Mouse (Mus musculus) thymus, adult 2 months (tissue): ENCODE measurements around the gene Paf1. TPM values are rescaled to one million over a fixed set of nuclear protein-coding genes. Genes with fewer than 3 reads are reported as not detected.

Source experiments
- DNase-seq: peaks from one replicate; pipeline ENCODE4 v3.0.0; 2021
- H3K27ac ChIP-seq: fragments of 200-500 bp; 2 replicates; pipeline ENCODE4 v1.5.1; 2012; ENCODE audit warnings: low read length, control low read depth; ENCODE audit not compliant: control insufficient read depth, insufficient read depth
- H3K27me3 ChIP-seq: fragments of 200-500 bp; 2 replicates; pipeline ENCODE4 v1.6.1; 2012; ENCODE audit warnings: mild to moderate bottlenecking, low read length, moderate library complexity, mixed read lengths; ENCODE audit not compliant: control insufficient read depth, insufficient read depth
- H3K36me3 ChIP-seq: fragments of 200-500 bp; 2 replicates; pipeline ENCODE4 v1.6.1; 2012; ENCODE audit warnings: mild to moderate bottlenecking, low read length, moderate library complexity; ENCODE audit not compliant: control insufficient read depth, insufficient read depth
- H3K4me1 ChIP-seq: fragments of 200-500 bp; replicated peaks from 2 replicates; pipeline ENCODE4 v1.6.1; 2012; ENCODE audit warnings: low read length; ENCODE audit not compliant: control insufficient read depth, insufficient read depth
- H3K4me3 ChIP-seq: fragments of 200-500 bp; 2 replicates; pipeline ENCODE4 v1.5.1; 2012; ENCODE audit warnings: mild to moderate bottlenecking, low read length, control low read depth, moderate library complexity; ENCODE audit not compliant: control insufficient read depth, insufficient read depth
- CTCF ChIP-seq: fragments of 200-500 bp; IDR thresholded peaks from 2 replicates; pipeline ENCODE4 v1.5.1; 2012; ENCODE audit warnings: mild to moderate bottlenecking, control low read depth, low read length, moderate library complexity, borderline replicate concordance; ENCODE audit not compliant: control insufficient read depth, poor library complexity, insufficient read depth; ENCODE audit errors: extremely low read depth
- POLR2A ChIP-seq: fragments of 200-500 bp; IDR thresholded peaks from 2 replicates; pipeline ENCODE4 v1.6.1; 2012; ENCODE audit warnings: mild to moderate bottlenecking, low read length, control low read depth, moderate library complexity; ENCODE audit not compliant: control insufficient read depth, poor library complexity, insufficient read depth; ENCODE audit errors: extremely low read depth
- WGBS: fragments of 180-500 bp; shearing (Covaris S2); methylation state at CpG from one replicate; pipeline ENCODE4 v1.1.7; 2018; 5-methylcytosine and 5-hydroxymethylcytosine counted together
- polyA plus RNA-seq: library from polyadenylated mRNA; depleted of rRNA; stranded (reverse); fragments of >200 nt; gene quantifications from 2 replicates; pipeline ENCODE4 v1.2.3, GENCODE M21; 2012

Paf1 gene
- polyA plus RNA-seq, 1 experiment = 146 TPM

DNA sequence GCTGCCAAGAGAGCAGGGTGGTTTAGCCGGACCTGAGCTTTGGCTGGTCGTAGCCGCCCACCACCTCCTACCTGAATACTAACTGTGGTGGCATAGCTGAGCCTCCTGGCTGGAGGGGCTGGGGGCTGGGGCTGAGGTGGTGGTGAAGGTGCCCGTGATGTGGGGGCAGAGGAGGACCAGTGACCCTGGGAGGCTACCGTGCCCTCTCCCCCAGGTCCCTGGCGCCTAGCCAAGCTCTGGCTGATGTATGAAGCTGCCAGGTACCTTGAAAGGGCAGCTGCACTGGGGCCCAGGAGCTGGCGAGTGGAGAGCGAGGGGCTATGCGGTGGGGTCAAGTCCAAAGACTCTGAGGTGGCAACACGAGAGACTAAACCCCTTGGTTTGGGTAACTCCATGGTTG is 32.9 kb upstream of the Paf1 start:
- peaks cover 6% of the 10 kb centered on the region for H3K4me1 ChIP-seq
- H3K4me3 ChIP-seq = no peak overlapping the region
- no peak for DNase-seq
- no peaks in the 10 kb centered on the region for H3K27me3 ChIP-seq
- TF ChIP-seq POLR2A (no peak), CTCF (no peak)
- no peak overlapping the region for H3K27ac ChIP-seq
- WGBS = 98% methylated on average over 10 of the region's 10 CpGs
- peaks cover 39% of the 10 kb centered on the region for H3K36me3 ChIP-seq

DNA sequence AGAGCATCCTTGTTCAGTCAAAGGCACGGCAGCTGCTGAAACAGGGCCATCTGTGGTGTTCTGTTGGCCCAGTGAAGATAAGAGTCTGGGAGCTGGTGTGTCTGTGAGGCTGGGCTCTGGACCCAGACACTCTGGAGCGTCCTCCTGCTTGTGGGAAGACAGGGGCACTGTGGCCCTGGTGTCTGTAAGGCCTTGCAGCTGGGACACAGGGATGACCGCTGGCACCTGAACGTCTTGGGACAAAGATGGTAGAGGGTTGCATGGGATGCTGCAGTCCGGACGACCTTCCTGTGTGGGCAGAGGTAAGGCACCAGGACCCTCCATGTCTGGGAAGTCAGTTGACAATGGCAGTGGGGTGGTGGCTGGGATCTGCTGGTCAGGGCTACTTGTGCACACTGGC is 32.5 kb upstream of the Paf1 start:
- no peak for DNase-seq
- WGBS = 99% methylated on average over 6 of the region's 6 CpGs
- TF ChIP-seq POLR2A = no peak
- TF ChIP-seq CTCF = no peak
- H3K4me1 ChIP-seq = peaks cover 3% of the 10 kb centered on the region
- peaks cover 43% of the 10 kb centered on the region for H3K36me3 ChIP-seq
- H3K27me3 ChIP-seq = no peaks in the 10 kb centered on the region
- H3K4me3 ChIP-seq = no peak overlapping the region
- no peak overlapping the region for H3K27ac ChIP-seq

DNA sequence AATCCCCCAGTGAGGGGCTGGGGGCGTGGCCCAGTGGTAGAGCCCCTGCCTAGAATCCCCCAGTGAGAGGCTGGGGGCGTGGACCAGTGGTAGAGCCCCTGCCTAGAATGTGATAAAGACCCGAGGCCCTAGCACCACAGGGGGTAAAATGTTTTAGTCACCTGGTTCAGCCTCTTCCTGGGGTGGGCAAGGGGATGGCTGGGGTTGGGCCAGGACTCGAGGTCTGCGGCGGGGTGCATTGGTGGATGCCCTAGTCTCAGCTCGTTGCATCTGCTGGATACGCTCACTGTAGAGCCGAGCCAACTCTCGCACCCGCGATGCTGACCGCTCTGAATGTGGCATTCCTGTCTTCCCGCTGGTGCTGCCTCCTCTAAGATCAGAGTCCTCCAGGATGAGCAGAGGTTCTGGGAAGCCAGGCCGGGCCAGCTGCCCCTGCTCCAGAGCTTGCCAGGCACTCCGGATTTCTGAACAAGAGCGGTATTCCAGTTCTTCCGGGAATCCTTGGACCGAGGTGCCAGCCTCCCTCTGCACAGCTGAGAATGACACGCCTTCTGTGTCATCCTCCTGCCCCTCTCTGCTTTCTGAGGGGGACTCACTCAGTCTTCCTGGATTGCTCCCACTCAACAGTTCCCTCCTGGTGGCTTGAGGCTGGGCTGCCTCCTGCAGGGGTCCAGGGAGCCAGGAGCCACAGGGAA is 31.0 kb upstream of the Paf1 start:
- DNase-seq = no peak
- WGBS = 96% methylated on average over 20 of the region's 20 CpGs
- TF ChIP-seq POLR2A = no peak
- no peak for TF ChIP-seq CTCF
- Histone ChIP-seq H3K27ac (no peak overlapping the region), H3K4me3 (no peak overlapping the region), H3K4me1 (no peaks in the 10 kb centered on the region), H3K36me3 (peaks cover 48% of the 10 kb centered on the region), H3K27me3 (no peaks in the 10 kb centered on the region)

DNA sequence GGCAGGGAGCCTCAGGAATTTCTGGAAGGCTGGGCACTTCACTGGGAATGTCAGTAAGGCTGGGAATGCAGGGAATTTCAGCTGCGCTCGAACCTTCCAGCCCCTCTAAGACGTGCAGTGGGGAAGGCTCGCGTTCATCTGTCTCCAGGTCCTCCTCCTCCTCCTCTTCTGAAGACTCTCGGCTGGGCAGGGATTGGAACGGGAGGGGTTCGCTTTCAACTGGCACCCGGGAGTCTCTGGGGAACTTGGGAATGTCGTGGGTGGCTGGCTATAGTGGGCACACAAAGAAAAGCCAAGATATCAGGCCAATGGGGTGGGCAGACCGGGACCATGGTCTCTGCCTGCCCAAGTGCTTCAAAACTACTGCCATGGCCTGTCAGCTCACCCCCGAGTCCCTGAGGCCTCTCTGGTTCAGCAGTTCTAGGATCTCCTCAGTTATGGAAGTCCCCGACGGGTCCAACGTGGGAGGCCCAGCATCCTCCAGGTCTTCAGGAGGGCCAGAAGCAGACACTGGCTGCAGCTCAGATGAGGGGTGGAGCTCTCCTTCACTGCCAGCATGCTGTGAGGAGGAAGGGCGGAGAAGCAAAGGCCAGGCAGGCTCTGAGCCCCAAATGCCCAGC is 30.2 kb upstream of the Paf1 start:
- H3K27me3 ChIP-seq = no peaks in the 10 kb centered on the region
- H3K27ac ChIP-seq = no peak overlapping the region
- DNase-seq = no peak
- H3K36me3 ChIP-seq = peaks cover 55% of the 10 kb centered on the region
- no peaks in the 10 kb centered on the region for H3K4me1 ChIP-seq
- 93% methylated on average over 16 of the region's 16 CpGs for WGBS
- TF ChIP-seq CTCF (no peak), POLR2A (no peak)
- H3K4me3 ChIP-seq = no peak overlapping the region

DNA sequence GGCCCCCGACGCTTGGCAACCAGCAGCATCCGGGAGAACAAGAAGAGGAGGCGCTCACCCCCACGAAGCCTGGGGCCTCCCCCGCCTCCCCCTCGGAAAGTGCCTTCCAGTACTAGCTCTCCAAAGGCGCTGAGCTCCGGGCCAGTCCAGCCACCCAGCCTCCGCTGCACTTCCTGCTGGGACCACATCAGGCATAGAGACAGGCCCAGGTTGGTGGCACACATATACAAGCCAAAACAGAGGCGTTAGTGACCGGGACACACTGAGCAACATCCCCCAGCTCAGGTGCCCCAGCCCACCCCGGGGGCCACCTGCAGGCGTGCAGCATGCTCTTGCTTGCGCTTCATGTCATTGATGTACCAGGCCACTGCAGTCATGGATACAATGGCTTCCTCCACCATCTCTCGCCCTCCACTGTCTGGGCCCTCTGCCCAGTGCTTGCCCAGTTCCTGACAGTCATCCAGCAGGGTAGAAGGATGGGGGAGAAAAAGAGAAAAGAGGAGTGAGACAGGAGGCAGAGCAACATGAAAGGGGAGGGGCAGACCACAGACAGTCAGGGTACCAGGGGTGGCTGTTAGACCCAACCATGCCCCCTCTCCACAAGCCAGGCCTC is 25.0 kb upstream of the Paf1 start:
- Histone ChIP-seq H3K4me1 (peaks cover 20% of the 10 kb centered on the region), H3K4me3 (no peak overlapping the region), H3K27me3 (no peaks in the 10 kb centered on the region), H3K27ac (no peak overlapping the region), H3K36me3 (peaks cover 23% of the 10 kb centered on the region)
- TF ChIP-seq POLR2A = no peak
- no peak for TF ChIP-seq CTCF
- WGBS = 96% methylated on average over 16 of the region's 16 CpGs
- DNase-seq = no peak

DNA sequence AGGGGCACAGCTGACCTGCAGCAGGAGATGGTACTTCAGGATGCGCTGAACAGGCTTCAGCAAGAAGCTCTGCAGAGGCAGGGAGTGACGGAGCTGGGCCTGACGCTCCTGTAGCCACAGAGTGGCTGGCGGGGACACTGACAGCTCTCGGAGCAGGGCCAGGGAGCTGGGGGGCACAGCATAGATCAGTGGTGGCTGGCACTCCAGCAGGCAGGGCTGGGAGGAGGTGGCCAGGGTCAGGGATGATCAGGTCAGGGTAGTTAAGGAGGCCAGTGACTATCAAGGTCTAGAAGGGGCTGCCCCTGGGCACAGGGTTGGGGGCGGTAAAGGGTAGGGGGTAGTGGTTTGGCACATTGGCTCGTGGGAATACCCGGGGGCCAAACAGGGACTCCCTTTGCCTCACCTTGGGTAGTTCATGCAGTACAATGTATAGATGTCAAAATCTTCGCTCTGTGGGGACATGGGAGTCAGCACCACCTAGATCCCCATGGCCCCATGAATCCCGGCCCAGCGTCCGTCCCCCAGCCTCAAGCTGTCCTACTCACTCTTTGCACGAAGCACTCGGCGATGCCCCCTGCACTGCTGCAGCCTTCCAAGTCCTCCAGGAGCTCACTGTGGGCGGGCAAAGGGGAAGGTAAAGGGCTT is 24.4 kb upstream of the Paf1 start:
- 96% methylated on average over 16 of the region's 16 CpGs for WGBS
- TF ChIP-seq CTCF (no peak), POLR2A (no peak)
- H3K4me3 ChIP-seq = no peak overlapping the region
- peaks cover 20% of the 10 kb centered on the region for H3K4me1 ChIP-seq
- no peaks in the 10 kb centered on the region for H3K27me3 ChIP-seq
- H3K27ac ChIP-seq = no peak overlapping the region
- peaks cover 22% of the 10 kb centered on the region for H3K36me3 ChIP-seq
- no peak for DNase-seq
